Mouse (Mus musculus) ovary, adult 18-20 months (tissue): ENCODE measurements around the gene Olfr1217.
"Not testable (repeated sequence)": the region's sequence is repeated elsewhere in the genome, so short reads cannot be mapped to it uniquely, and the experiment has no call there.

ENCODE experiments used
- DNase-seq: peaks from one replicate; pipeline ENCODE4 v3.0.0; 2022; ENCODE audit warnings: low spot score, mixed read lengths

Olfr1217 gene

DNA sequence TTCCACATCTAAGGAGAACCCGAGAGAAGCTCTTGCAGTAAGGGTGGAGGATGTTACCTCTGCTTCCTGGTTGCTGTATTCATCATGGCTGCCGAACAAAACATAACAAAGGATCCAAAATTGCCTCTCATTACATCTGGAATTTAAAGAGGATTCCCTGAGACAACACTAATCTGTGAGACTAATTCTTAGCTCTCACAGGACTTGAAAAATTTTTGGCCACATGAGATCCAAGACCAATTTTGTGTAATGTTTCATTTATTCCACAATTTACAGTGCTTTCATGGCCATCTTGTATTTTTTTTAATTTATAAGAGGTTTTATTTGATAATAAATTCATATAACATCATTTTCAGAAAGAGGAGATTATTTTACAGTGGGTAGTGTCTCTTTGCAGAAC is at the start of gene Olfr1217:
Gene Olfr1217 (minus strand): TSS at position 101 of the 400 bp plus-strand sequence.
- DNase-seq: no peak

DNA sequence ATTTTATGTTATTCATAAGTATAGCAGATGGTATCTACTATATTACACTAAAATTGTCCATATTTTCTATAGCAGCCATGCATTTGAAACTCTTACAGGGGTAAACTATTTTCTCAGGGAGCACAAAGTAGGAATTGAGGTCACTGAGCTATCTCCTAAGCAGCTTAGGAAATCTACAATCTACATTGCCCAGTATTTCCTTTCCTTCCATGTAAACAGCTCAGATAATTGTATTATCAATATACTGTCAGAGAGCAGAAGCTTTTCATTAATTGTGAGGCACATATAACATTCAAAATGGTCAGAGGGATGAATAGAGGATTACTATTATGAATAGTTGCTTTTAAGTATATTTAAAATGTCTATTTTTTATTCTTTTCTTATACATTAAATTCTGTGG is 49.6 kb upstream of the Olfr1217 start:
- no peak for DNase-seq

DNA sequence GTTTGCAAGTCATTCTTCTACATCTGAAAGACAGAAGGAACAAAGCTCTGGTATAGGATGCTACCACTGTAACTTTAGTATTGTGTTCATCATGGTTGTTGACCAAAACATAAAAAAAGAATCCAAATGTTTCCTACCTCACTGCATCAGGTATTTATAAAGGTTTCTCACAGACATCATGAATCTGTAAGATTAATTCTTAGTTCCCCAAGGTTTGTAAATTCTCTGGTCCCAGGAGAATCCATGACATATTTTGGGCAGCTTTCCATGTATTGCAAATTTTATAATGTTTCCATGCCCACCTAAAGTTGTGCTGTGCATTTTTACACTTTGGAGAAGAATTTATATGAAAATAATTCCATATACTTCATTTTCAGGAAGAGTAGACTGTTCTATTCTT is 29.2 kb upstream of the Olfr1217 start, which contains the start of gene Olfr1218:
Gene Olfr1218 (minus strand): TSS at position 101 of the 400 bp plus-strand sequence.
- DNase-seq: no peak

DNA sequence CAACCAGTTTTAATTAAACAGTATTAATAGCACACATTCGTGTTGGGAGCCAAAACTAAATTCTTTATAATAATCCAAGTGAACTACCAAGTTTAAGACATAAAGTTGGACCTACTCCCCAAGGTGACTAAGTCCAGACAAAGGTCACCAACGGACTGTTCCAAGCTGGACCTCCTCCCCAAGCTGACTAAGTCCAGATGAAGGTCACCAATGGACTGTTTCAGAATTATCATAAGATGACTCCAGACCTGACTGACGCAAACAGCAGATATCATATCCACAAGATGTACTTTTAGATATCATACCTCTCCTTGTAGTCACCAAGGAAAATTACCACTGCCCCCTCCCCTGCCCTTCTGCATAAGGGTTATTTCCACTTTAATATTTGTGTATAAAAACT is 10.4 kb downstream of the Olfr1217 start:
- DNase-seq: not testable (repeated sequence)

DNA sequence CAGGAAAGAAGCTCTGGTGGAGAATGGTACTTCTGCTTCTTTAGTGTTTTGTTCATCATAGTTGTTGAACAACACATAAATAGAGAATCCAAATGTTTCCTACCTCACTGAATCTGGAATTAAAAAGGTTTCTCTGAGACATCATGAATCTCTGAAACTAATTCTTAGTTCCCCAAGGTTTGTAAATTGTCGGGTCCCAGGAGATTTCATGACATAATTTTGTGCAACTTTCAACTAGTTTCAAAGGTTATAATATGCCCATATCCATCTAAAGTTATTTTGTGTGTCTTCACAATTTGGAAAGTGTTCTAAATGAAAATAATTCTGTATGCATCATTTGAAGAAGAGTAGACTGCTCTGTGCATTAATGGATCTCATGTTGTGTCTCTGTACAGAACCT is 13.6 kb downstream of the Olfr1217 start, which contains the start of gene Olfr1216:
Gene Olfr1216 (minus strand): TSS at position 101 of the 400 bp plus-strand sequence.
- no peak for DNase-seq

DNA sequence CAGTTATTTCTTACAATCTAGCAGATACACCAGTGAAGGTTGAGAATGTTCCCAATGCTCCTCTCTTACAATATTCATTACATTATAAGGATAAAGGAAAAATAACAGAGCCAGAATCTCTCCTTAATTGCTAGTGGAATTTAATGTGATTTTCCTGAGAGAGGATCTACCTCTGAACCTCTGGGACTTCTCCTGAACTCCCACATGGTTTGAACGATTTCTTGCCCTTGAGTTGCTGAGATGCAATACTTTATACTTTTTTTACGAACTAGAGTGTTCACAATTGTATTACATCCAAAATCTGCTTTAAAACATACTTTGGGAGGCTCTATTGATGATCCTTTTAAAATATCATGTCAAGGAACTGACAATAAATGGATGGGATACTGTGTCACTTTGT is 25.0 kb downstream of the Olfr1217 start, which contains the start of gene Olfr1215:
Gene Olfr1215 (minus strand): TSS at position 101 of the 400 bp plus-strand sequence.
- DNase-seq: no peak

DNA sequence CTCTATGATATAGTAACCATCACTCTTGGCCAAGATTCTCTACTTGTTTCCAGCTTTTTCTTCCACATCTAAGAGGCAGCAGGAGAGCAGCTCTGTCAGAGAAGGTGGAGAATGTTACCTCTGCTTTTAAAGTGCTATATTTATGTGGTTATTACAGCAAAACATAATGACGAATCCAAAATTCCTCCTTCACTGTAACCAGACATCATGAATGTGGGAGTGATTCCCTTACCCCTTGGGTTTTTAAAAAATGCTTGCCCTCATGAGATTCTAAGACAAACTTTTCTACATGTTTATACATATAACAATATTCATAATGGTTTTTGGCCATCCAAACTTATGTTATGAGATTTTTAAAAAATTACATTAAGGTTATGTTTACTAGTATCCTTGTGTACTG is 39.3 kb downstream of the Olfr1217 start, which contains the start of gene Olfr1214:
Gene Olfr1214 (minus strand): TSS at position 101 of the 400 bp plus-strand sequence.
- DNase-seq: no peak

DNA sequence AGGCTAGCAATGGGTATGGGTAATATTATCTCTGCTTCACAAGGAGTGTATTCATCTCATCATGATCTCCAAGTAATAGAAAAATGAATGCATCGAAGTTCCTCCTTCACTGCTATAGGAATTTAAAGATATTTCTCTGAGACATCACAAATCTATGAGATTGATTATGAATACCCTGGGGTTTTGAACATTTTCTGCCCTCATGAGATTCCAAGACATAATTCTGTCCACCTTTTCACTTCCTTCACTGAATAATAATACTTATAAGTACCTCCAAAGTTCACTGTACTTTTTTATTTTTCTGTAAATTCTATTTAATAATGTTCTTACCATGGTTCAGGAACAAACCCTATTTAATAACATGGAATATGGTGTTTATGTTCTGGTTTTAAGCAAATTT is 51.7 kb downstream of the Olfr1217 start, which contains the start of gene Gm13762:
Gene Gm13762 (minus strand): TSS at position 101 of the 400 bp plus-strand sequence.
- no peak for DNase-seq
